Mouse (Mus musculus): Measurements from ENCODE around the gene Rnf25. TPM values are rescaled to one million over a fixed set of nuclear protein-coding genes. Genes with fewer than 3 reads are reported as not detected.
A peak's percentile ranks its signal among the peaks of the same experiment; 100 is the strongest.

Rnf25 gene
- 46.4 and 56.7 TPM in 2 replicates for total RNA-seq (2021)
- long read RNA-seq, partial matches to known transcripts = 1 of 7 reads
- long read RNA-seq, other reads (novel, unspliced or antisense) = 2 of 7 reads

DNA sequence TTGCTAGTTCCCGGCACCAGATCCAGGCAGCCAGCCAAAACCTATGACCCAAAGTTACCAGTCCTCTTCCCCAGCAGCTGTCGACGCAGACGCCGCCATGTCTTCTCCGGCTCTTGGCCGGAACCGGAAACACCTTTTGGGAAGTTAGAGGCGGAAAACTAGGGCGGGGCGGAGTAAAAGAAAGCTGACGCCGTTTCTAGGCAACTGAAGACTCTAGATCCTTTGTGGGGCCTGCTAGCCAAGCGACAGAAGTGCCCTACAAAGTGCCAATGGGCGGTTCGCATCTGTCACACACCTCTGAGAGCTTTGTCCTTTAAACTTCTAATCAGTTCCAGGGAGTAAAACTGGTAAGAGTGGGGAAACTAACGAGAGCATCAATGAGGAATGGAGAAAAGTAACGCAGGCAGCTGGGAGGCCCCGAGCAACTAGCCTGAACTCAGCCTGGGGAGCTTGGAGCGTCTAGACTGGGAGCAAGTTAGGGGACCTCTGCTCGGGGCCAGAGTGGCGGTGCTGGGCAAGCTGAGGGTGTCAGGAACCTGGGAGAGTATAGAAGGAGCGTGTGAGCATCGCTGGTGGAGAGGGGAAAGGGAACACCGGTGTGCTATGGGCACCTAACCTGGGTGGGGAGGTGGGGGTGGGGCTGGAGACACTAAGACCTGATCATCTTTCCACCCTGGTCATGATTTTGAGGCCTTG is at the start of gene Rnf25, which contains the start of gene Stk36:
Gene Rnf25 (minus strand): TSS at position 131 of the 696 bp plus-strand sequence.
Gene Stk36 (plus strand): TSS at position 179 of the 696 bp plus-strand sequence.
- DNase-seq = peak; percentile 82

DNA sequence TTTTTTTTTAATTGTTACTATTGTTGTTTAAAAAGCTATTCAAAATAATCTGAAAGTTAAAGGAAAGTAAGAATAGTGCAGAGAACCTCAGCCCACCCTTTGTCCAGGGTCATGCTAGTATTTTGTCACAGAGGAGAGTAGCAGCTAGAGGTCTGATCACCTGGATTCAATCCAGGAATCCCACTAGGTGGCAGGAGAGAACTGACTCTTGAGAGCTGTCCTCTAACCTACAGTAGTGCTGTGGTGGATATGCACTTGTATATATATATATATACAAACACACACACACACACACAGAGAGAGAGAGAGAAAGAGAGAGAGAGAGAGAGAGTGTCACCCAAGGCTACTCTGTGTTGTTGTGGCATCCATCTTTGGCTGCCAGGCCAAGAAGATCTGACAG is 42.7 kb upstream of the Rnf25 start:
- no peak for DNase-seq

DNA sequence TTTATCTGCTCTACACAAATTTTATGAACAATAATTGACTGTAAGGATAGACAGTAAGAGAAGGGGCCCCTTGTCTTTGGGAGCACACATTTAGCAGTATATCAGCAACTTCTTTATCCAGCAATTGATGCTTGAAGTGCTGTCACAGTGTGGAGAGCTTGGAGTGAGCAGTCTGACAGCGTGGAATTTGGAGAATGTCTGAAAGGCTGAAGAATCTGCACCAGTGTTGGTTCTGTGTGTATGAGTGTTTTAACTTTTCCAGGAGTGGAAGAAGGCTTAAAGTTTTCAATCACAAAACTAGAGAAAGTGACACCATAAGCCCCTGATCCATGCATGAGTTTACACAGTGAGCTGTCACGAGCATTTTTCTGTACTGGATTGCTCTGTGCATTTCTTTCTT is 42.3 kb upstream of the Rnf25 start:
- no peak for DNase-seq

DNA sequence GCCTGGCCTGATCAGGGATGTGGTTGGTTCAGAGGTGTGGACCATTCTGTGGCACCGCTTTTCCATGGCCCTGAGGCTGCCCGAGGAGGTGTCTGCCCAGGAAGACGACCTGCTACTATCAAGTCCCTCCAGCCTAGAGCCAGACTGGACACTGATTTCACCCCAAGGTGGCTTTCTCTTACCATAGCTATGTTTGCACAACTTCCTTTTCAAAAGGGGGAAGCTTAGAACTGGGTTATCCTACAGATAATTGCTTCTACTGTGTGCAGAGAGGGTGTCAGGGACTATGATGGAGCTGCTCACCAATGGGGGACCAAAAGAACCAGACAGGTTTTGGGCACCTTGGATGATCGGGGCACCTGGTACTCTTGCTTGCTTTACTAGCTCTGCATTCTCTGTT is 31.5 kb upstream of the Rnf25 start:
- no peak for DNase-seq

DNA sequence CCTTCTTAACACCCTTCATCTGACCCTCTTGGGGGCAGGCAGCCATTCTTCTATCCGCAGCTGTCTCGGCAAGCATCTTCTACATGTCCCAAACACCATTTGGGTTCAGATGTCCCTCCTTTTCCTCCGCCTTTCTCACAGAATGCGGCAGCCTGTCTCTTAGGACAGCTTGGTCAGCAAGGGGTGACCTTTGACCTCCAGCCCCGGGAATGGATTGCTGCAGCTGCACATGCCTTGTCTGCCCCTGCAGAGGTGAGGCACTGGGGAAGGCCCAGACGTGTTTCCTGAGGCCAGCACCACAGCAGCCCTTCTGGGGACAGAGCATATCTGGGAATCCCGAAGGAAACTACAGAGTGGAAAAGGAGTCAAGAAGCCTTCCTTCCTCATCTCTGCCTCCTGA is 26.8 kb upstream of the Rnf25 start:
- no peak for DNase-seq

DNA sequence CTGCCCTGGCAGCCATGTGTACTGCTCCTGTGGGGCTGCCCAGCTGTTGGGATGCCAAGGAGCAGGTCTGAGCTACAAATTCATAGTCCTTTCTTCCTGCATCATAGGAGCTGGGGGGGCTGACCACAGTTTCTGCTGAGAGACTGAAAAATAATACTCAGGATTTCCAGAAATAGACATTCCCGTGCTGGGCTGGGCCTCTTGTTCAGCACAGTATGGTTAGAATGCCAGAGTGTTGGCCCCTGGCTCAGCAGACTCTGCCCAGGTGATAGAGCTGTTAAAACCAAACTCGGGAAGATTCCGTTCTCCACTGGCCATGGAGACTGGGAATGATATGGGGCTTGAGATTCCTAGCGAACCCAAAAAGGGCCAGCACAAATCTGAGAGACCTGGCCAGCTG is 24.9 kb upstream of the Rnf25 start:
- no peak for DNase-seq

DNA sequence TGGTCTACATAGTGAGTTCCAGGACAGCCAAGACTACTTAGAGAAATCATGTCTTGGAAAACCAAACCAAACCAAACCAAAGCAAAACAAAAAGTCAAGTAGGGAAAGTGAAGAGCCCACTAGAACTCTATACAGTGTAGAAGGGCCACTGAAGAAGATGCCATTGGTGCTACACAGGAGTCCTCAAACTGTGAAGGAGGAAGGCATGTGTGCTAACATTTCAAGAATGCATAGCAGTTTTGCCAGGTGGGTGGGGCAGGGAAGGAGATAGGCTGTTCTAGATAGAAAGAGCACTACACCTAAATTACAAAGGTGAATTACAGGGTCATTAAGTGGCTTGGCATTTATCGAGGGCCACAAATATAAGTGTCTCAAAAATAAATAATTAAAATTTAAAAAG is 23.0 kb upstream of the Rnf25 start:
- no peak for DNase-seq

DNA sequence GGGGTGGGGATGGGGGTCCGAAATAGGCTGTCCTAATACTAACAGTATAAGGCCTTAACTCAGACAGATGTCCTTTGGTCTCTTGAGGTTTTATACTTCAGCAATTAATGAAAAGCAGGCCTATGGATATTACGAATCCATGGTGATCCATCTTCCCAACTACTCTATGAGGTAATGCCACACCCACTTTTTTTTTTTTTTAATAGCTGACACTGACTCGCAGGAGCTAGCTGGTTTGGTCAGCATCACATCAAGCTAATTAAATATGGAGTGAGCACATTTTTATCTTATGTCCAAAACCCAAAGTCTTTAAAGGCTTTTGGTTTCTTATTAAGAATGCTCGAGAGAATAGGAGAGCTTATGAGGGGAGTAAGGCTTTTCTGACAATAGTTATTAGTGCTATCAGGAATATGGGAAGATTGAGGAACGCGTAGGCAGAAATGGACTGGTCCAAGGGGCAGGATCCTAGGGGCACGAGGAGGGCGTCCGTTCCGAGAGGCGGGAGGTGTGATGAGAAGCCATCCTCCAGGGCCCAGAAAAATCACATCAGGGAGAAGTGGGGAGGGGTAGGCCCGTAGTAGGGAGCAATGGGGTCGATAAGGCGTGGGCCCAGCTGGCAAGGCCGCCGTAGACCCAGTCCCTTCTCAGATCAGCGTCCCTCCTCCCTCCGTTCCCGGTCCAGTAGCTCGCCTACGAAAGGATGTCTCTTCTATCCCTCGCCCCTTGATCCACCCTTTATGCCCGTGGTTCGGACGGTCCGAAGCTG is 513 bp downstream of the Rnf25 start:
- no peak for DNase-seq

DNA sequence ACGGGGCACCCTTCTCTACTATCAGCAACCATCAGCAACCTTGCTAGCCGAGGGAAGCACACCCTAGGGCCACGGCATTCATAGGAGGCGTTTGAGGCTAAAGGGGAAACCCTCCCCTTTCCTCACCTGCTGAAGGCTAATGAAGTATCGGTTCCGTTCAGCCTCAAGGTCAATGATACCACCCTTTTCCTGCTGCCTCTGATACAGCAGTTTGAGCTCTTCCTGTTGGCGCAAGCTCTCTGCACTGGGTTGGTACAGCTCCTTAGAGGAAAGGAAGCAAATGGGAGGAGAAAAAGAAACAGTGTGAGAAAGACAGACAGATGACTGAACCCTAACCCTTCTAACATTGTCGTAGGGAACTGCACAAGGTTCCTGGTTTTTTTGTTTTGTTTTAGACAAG is 6.8 kb downstream of the Rnf25 start:
- no peak for DNase-seq

DNA sequence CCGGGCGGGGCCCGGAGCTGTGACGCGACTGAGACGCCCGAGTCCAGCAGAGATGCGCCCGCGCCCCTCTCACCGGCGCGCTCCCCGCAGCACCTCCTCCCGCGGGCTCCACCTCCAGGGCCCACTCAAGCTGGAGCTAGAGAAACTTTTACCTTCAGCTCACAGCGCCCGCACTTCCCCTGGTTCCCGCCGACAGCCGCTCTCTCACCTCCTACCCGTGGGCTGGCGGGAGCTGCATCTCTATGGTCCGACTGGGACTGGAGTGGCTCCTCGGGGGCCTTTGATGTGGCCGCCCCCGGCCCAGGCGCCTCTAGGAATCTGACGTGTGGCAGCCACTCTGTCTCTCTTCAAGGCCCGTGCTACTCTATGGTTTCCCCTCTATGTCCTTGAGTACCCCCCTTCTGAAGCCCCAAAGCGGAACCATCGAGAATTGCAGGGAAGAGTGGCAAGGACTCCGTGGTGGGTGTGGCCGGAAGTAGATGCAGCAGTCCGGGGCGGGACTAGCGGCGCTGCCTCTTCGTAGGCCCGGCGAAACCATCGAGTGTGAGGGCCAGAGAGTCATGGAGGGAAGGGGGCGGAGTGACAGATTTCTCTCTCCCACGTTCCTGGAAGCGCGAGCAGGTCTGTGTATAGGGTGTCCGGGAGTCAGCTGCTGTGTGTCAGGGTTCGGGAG is 13.3 kb downstream of the Rnf25 start, which contains the start of the genes Zfp142 and Bcs1l:
Gene Zfp142 (minus strand): TSS at position 474 of the 673 bp plus-strand sequence.
Gene Bcs1l (plus strand): TSS at position 517 of the 673 bp plus-strand sequence.
- peak; percentile 97 for DNase-seq

DNA sequence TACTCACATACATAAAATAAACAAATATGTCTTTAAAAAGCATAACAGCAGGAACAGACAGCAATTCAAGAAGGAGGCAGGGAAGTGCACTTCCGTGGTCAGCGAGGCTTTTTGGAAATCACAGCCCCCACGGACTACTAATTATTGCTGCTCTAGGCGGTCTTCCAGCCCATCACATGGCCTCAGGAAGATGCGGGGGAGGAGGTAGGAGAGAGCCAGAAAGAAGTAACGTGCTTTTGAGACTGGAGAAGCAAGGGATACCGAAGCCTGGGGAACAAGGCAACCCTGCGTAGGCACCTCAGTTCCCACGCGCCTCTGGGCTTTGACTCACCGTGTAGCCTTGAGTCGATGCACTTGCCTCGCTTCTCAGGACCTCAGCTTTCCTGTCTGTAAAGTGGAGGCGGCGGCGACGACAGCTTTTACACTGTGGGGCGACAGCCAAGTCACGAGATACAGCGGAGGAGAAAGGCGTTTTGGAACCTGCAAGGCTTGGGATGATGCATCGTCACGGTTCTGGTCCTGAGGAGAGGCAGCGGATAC is 13.9 kb downstream of the Rnf25 start:
- no peak for DNase-seq

DNA sequence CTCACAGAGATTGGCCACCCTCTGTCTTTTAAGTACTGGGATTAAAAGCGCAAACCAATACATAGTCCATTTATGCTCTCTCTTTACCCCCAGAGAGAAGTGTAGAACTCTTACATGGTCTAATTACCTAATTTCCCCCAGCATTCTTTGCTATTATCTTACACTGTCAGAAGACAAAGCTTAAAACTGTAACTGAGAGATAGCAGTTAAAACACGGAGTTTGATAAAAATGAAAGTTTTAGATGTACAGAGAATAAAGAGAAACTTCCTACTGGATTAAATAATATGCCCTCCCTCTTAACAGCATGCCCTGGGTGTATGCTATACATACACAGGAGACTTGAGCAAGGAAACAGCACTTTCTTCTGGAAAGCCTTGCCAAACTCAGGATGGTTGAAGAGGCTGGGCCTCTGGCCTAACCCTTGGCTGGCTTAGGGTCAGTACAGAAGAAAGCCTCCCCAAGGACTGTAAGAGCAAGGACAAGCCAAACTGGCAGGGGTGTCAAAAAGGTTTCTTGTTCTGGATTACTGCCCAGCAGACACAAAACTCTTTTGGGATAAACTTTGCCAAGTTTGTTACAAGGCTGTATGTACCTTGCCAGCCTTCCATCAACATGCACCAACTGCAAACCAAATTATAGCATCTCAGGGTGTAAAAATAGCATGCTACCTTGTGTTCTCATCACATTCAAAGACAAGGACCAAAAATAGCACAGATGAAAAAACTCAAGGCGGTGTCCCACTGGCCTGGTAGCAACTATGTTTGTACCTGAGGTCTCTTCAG is 16.4 kb downstream of the Rnf25 start:
- DNase-seq = no peak

DNA sequence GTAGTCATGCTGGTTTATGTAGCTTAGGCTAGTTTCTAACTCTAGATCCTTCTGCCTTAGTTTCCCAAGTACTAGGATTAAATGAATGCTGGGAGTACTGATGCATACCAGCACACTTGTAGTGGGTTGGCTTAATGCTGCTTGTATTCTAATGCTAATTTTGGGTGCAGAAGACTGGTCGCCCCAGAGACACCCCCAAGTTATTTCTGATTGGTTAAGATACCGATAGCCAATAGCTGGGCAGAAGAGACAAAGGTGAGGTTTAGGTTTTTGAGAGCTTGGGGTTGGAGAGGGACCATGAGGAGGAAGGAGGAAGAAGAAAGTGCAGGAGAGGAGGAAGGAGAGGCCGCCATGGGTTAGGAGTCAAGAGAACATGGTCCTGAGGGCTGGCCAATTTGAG is 18.6 kb downstream of the Rnf25 start:
- DNase-seq = no peak

DNA sequence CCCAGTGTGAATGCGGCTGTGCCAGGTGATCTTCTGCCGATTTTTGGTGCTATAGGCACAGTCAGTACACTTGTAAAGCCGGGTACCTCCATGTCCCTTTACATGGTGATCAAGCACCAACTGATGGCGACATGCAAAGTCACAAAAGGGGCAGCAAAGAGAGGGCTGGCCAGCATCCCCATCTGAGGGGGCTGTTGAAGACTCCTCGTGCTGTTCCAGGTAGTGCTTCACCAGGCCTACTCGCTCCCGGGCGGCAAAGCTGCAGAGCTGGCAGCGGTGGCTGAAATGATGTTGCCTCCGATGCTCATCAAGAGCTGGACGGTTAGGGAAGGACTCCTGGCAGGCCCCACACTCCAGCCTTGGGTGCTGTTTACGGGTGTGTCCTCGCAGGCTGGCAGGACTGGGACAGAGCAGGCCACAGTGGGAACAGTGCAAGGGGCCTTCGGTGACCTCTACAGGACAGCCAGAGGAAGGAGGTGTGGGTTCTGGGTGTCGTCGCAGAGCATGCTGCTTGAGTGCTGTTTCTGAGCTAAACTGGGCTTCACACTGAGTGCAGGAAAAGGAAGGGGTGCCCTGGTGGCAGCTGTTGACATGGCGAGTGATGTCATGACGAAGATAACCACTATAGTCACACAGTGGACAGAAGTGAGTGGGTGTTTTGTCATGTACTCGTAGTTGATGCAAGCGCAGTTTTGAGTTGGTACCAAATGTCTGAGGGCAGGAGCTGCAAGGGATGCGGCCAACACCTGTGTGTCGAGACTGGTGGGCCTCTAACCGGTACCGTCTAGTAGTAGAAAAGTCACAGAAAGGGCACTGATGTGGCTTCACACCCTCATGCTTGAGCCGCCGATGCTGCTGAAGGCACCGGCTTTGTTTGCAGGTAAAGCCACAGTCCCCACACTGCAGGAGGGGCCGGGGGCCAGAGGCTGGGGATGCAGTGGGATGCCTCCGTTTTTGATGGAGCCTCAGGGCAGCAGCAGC is 31.2 kb downstream of the Rnf25 start:
- no peak for DNase-seq

DNA sequence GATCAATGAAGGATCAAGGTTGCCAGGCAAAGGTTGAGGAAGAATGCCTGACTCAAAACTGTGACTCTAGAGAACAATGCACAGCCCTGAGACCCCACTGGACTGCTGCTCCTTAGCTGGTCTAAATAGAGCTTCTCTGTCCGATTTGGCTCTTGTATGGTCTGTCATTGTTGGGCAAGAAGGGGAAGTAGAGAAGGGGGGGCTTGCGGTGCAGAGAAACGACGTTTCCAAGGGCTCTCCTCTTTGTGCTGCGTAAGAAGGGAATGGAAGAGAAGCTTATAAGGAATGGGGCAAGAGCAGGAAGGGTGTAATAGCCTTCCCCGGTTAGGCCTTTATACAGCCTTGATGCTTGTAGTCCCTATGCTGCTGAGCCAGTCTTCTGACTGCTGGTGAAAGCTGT is 35.4 kb downstream of the Rnf25 start:
- DNase-seq = no peak

DNA sequence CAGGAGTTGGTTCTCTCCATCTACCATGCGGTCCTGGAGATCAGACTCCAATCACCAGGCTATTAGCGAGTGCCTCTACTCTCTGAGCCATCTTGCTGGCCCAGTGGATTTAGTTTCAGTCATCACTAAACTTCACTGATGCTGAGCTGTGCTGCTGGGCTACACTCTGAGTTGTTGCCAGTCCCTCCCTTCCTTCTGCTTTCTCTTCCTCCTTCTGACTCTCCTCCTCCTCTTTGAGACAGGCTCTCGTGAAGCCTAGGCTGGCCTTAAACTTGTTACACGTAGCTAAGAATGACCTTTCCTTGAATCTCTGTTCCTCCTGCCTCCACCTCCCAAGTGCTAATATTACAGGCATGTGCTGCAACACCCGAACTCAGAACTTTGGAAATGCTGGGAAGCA is 42.1 kb downstream of the Rnf25 start:
- DNase-seq = no peak

DNA sequence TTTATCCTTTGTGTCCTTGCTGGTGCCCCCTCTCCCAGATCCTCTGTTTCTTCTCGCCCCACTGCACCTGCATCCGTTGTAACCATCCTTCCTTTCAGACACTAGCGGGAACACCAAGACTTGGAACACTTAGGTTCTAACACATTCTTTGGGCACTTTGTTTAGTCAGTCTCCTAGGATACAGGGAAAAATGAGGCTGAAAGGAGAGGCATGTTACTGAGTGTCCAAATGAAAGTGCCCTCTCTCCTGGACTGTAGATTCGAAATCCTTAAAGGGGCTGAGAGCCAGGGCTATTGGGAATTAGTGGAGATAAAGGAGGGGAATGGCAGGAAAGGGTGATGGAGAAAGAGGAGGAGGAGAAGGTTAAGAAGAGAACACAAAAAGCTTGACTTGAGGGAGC is 57.0 kb downstream of the Rnf25 start, which contains the start of gene Usp37:
Gene Usp37 (minus strand): TSS at position 101 of the 400 bp plus-strand sequence.
- no peak for DNase-seq

All from adrenal gland, postnatal 25 days (tissue).